19 mouse cellular contexts compared by ENCODE assay signal in genomic region chr6:124722876-124723473, GRCm38 (mm10). TPM values are rescaled to one million over a fixed set of nuclear protein-coding genes. Genes with fewer than 3 reads are reported as not detected.
A peak's percentile ranks its signal among the peaks of the same experiment; 100 is the strongest.
DNase-seq lines count a peak whose midpoint lies in the region; ATAC-seq and TF ChIP-seq lines count a peak whose summit lies in the region.
"Had no signal": no experiment of that assay in that cellular context is flagged by ENCODE, and none has a peak within 500 bp of the region (broad histone marks: within the 10 kb centered on the region; RNA-seq: fewer than 3 reads in every experiment).

No protein-coding gene starts in this region.

- no peak overlapping the region for H3K9ac ChIP-seq in heart, postnatal 0 days (replicated peaks; ENCODE audit: low read depth, low read length)
- H3K9ac ChIP-seq in heart, embryonic 12.5 days: no peak overlapping the region
- no peak overlapping the region for H3K9ac ChIP-seq in liver, embryonic 12.5 days
- no peak overlapping the region for H3K9ac ChIP-seq in kidney, embryonic 15.5 days
- H3K9ac ChIP-seq: forebrain, embryonic 12.5 days; limb, embryonic 12.5 days had no signal

- WGBS in heart, postnatal 0 days: 49% methylated on average over 6 of the region's 6 CpGs
- WGBS in heart, embryonic 12.5 days: 68% methylated on average over 6 of the region's 6 CpGs
- WGBS in liver, embryonic 12.5 days (ENCODE audit: insufficient replicate concordance): 71% methylated on average over 6 of the region's 6 CpGs
- WGBS in kidney, embryonic 15.5 days: 89% methylated on average over 6 of the region's 6 CpGs

- TF ChIP-seq EP300 in heart, postnatal 0 days (IDR thresholded peaks at IDR 0.05; ENCODE audit: low read depth): no peak

- peak; percentile 54; the same call in 1 of the 2 replicates for ATAC-seq in heart, postnatal 0 days (ENCODE audit: insufficient read depth, low read depth)
- ATAC-seq in heart, embryonic 12.5 days (ENCODE audit: insufficient number of reproducible peaks, low FRiP score): no peak
- no peak for ATAC-seq in liver, embryonic 12.5 days
- no peak for ATAC-seq in kidney, embryonic 15.5 days (replicated peaks; ENCODE audit: low FRiP score)

- H3K4me1 ChIP-seq in heart, postnatal 0 days (ENCODE audit: control insufficient read depth, insufficient read depth): peaks cover 10% of the 10 kb centered on the region
- H3K4me1 ChIP-seq in heart, embryonic 12.5 days (replicated peaks): peaks cover 13% of the 10 kb centered on the region
- peaks cover 62% of the 10 kb centered on the region for H3K4me1 ChIP-seq in liver, embryonic 12.5 days
- H3K4me1 ChIP-seq in kidney, embryonic 15.5 days: 0 out of 2 replicates have a peak, but pooled peaks cover 7% of the 10 kb centered on the region
- H3K4me1 ChIP-seq: forebrain, embryonic 12.5 days; limb, embryonic 12.5 days had no signal

- DNase-seq in heart, postnatal 0 days (ENCODE audit: low spot score): peak; percentile 54
- peak; percentile 49 for DNase-seq in CD4-positive, CD25-positive, alpha-beta regulatory T cell, adult 2 months (ENCODE audit: low read depth, low spot score)
- peak; percentile 58 for DNase-seq in naive thymus-derived CD4-positive, alpha-beta T cell, adult 2 months (ENCODE audit: low read depth)
- no peak for DNase-seq in cerebellum, adult 9-10 months
- DNase-seq in kidney, postnatal 14 days: no peak
- DNase-seq: adrenal gland, adult 8-10 months; cerebellum, postnatal 10 days; embryo, embryonic 11 days; heart, postnatal 36 days; kidney, adult 9 months had no signal

- H3K27me3 ChIP-seq in heart, postnatal 0 days (ENCODE audit: control insufficient read depth, insufficient read depth, low read length): no peaks in the 10 kb centered on the region
- no peaks in the 10 kb centered on the region for H3K27me3 ChIP-seq in heart, embryonic 12.5 days (replicated peaks)
- H3K27me3 ChIP-seq in liver, embryonic 12.5 days (replicated peaks): no peaks in the 10 kb centered on the region
- H3K27me3 ChIP-seq in kidney, embryonic 15.5 days: no peaks in the 10 kb centered on the region
- H3K27me3 ChIP-seq: forebrain, embryonic 12.5 days; limb, embryonic 12.5 days had no signal

- no peaks in the 10 kb centered on the region for H3K36me3 ChIP-seq in heart, postnatal 0 days (replicated peaks; ENCODE audit: control insufficient read depth, insufficient read depth, low read length)
- no peaks in the 10 kb centered on the region for H3K36me3 ChIP-seq in heart, embryonic 12.5 days
- peaks cover 16% of the 10 kb centered on the region for H3K36me3 ChIP-seq in liver, embryonic 12.5 days
- no peaks in the 10 kb centered on the region for H3K36me3 ChIP-seq in kidney, embryonic 15.5 days
- H3K36me3 ChIP-seq: forebrain, embryonic 12.5 days; limb, embryonic 12.5 days had no signal

- no peaks in the 10 kb centered on the region for H3K9me3 ChIP-seq in heart, postnatal 0 days (replicated peaks; ENCODE audit: control insufficient read depth, low read length)
- no peaks in the 10 kb centered on the region for H3K9me3 ChIP-seq in heart, embryonic 12.5 days (replicated peaks)
- no peaks in the 10 kb centered on the region for H3K9me3 ChIP-seq in liver, embryonic 12.5 days (replicated peaks)
- H3K9me3 ChIP-seq in kidney, embryonic 15.5 days (replicated peaks): no peaks in the 10 kb centered on the region
- H3K9me3 ChIP-seq: forebrain, embryonic 12.5 days; G1E; limb, embryonic 12.5 days had no signal

- no peak overlapping the region for H3K4me2 ChIP-seq in heart, postnatal 0 days (ENCODE audit: low read depth, low read length)
- no peak overlapping the region for H3K4me2 ChIP-seq in heart, embryonic 12.5 days
- no peak overlapping the region for H3K4me2 ChIP-seq in liver, embryonic 12.5 days
- H3K4me2 ChIP-seq in kidney, embryonic 15.5 days: no peak overlapping the region
- H3K4me2 ChIP-seq: forebrain, embryonic 12.5 days; limb, embryonic 12.5 days had no signal

- peak; percentile 12; the same call in 1 of the 2 replicates for TF ChIP-seq CTCF in heart, postnatal 0 days (IDR thresholded peaks at IDR 0.05; ENCODE audit: low read depth)

- H3K27ac ChIP-seq in heart, postnatal 0 days (ENCODE audit: low read depth): no peak overlapping the region
- no peak overlapping the region for H3K27ac ChIP-seq in heart, embryonic 12.5 days (ENCODE audit: poor library complexity, severe bottlenecking)
- peak overlapping the region; percentile 18; the same call in 1 of the 2 replicates for H3K27ac ChIP-seq in liver, embryonic 12.5 days
- H3K27ac ChIP-seq in kidney, embryonic 15.5 days: no peak overlapping the region
- H3K27ac ChIP-seq: forebrain, embryonic 12.5 days; limb, embryonic 12.5 days had no signal

- H3K4me3 ChIP-seq in heart, postnatal 0 days (ENCODE audit: low read depth, low read length): no peak overlapping the region
- H3K4me3 ChIP-seq in heart, embryonic 12.5 days: no peak overlapping the region
- H3K4me3 ChIP-seq in liver, embryonic 12.5 days: no peak overlapping the region
- H3K4me3 ChIP-seq in kidney, embryonic 15.5 days (replicated peaks): no peak overlapping the region
- H3K4me3 ChIP-seq: forebrain, embryonic 12.5 days; limb, embryonic 12.5 days; myocyte had no signal

RNA-seq across cellular contexts. Expression of gene Phb2, which starts 10.8 kb away (rescaled TPM):
- 407 and 409 TPM in 2 replicates for total RNA-seq in heart, postnatal 0 days (2014; rRNA removed; ENCODE audit: low replicate concordance)
- polyA plus RNA-seq in heart, postnatal 0 days (2015; fragmentation: Nextera tagmentation; extraction: Ambion mirVana): 423 and 432 TPM in 2 replicates
- 345 and 349 TPM in 2 replicates for polyA plus RNA-seq in heart, embryonic 12.5 days (2016; fragmentation: Nextera tagmentation; extraction: Ambion mirVana)
- polyA plus RNA-seq in liver, embryonic 12.5 days (2016; fragmentation: Nextera tagmentation; extraction: Ambion mirVana): 433 and 443 TPM in 2 replicates
- 401 and 402 TPM in 2 replicates for polyA plus RNA-seq in kidney, embryonic 15.5 days (2015; fragmentation: Nextera tagmentation; extraction: Ambion mirVana)

RNA-seq across cellular contexts. Expression of gene Emg1, which starts 11.0 kb away (rescaled TPM):
- 94.9 and 106 TPM in 2 replicates for total RNA-seq in heart, postnatal 0 days (2014; rRNA removed; ENCODE audit: low replicate concordance)
- 85.6 and 97.0 TPM in 2 replicates for polyA plus RNA-seq in heart, postnatal 0 days (2015; fragmentation: Nextera tagmentation; extraction: Ambion mirVana)
- polyA plus RNA-seq in heart, embryonic 12.5 days (2016; fragmentation: Nextera tagmentation; extraction: Ambion mirVana): 105 and 107 TPM in 2 replicates
- polyA plus RNA-seq in liver, embryonic 12.5 days (2016; fragmentation: Nextera tagmentation; extraction: Ambion mirVana): 200 TPM in 2 replicates
- 206 and 224 TPM in 2 replicates for polyA plus RNA-seq in kidney, embryonic 15.5 days (2015; fragmentation: Nextera tagmentation; extraction: Ambion mirVana)

RNA-seq across cellular contexts. Expression of gene Ptpn6, which starts 15.5 kb away (rescaled TPM):
- total RNA-seq in heart, postnatal 0 days (2014; rRNA removed; ENCODE audit: low replicate concordance): 2.4 and 6.3 TPM in 2 replicates
- 4.3 and 4.5 TPM in 2 replicates for polyA plus RNA-seq in heart, postnatal 0 days (2015; fragmentation: Nextera tagmentation; extraction: Ambion mirVana)
- polyA plus RNA-seq in heart, embryonic 12.5 days (2016; fragmentation: Nextera tagmentation; extraction: Ambion mirVana): 4.4 and 4.9 TPM in 2 replicates
- polyA plus RNA-seq in liver, embryonic 12.5 days (2016; fragmentation: Nextera tagmentation; extraction: Ambion mirVana): 30.8 and 31.3 TPM in 2 replicates
- polyA plus RNA-seq in kidney, embryonic 15.5 days (2015; fragmentation: Nextera tagmentation; extraction: Ambion mirVana): 12.5 and 13.3 TPM in 2 replicates

RNA-seq across cellular contexts. Expression of gene Grcc10, which starts 18.2 kb away (rescaled TPM):
- total RNA-seq in heart, postnatal 0 days (2014; rRNA removed; ENCODE audit: low replicate concordance): 119 and 153 TPM in 2 replicates
- polyA plus RNA-seq in heart, postnatal 0 days (2015; fragmentation: Nextera tagmentation; extraction: Ambion mirVana): 492 and 535 TPM in 2 replicates
- polyA plus RNA-seq in heart, embryonic 12.5 days (2016; fragmentation: Nextera tagmentation; extraction: Ambion mirVana): 352 and 365 TPM in 2 replicates
- polyA plus RNA-seq in liver, embryonic 12.5 days (2016; fragmentation: Nextera tagmentation; extraction: Ambion mirVana): 109 and 116 TPM in 2 replicates
- polyA plus RNA-seq in kidney, embryonic 15.5 days (2015; fragmentation: Nextera tagmentation; extraction: Ambion mirVana): 516 and 519 TPM in 2 replicates

RNA-seq across cellular contexts. Expression of gene Gm45234, which starts 32.8 kb away (rescaled TPM):
- not detected in 2 replicates for total RNA-seq in heart, postnatal 0 days (2014; rRNA removed; ENCODE audit: low replicate concordance)
- polyA plus RNA-seq in heart, postnatal 0 days (2015; fragmentation: Nextera tagmentation; extraction: Ambion mirVana): not detected in 2 replicates
- polyA plus RNA-seq in heart, embryonic 12.5 days (2016; fragmentation: Nextera tagmentation; extraction: Ambion mirVana): not detected in 2 replicates
- not detected in 2 replicates for polyA plus RNA-seq in liver, embryonic 12.5 days (2016; fragmentation: Nextera tagmentation; extraction: Ambion mirVana)
- polyA plus RNA-seq in kidney, embryonic 15.5 days (2015; fragmentation: Nextera tagmentation; extraction: Ambion mirVana): not detected in 2 replicates
- total RNA-seq: adrenal gland, adult 8-10 months; G1E; left cerebral cortex, adult 8-10 months had no signal
- polyA plus RNA-seq: forebrain, embryonic 12.5 days; G1E; limb, embryonic 12.5 days; lung, embryonic 16.5 days; myocyte had no signal

Comparison
In these comparisons a context has a peak if more than half of its experiments do, and no peak if none do; other contexts are left out.
1. DNase-seq: peak in heart, postnatal 0 days (single experiment), CD4-positive, CD25-positive, alpha-beta regulatory T cell, adult 2 months (single experiment) and naive thymus-derived CD4-positive, alpha-beta T cell, adult 2 months (single experiment); none in cerebellum, adult 9-10 months (single experiment) and kidney, postnatal 14 days (single experiment).